Mouse (Mus musculus) urinary bladder, postnatal 14 days (tissue): Measurements from ENCODE around the gene Gxylt2.

Experiments used
- DNase-seq: peaks from one replicate; pipeline ENCODE4 v3.0.0; 2021; ENCODE audit warnings: low spot score

Gene Gxylt2

DNA sequence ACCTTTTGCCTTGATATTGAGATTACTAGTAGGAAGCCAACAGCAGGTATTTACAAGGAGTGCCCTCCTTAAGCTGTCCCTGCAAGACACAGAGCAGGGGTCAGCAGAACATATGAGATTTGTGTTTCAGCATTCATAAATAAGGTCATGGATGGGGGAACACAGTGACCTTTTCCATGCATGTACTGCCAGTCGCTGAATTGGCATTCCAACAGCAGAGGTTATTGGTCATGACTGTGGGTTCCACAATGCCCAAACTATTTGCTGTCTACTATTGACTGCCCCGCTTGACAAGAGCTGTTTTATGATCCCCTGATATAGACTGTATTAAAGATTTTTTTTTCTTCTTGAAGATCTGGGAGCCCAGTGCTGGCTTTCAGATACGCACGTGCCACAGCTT is 95.2 kb downstream of the Gxylt2 start:
- DNase-seq, result no peak

DNA sequence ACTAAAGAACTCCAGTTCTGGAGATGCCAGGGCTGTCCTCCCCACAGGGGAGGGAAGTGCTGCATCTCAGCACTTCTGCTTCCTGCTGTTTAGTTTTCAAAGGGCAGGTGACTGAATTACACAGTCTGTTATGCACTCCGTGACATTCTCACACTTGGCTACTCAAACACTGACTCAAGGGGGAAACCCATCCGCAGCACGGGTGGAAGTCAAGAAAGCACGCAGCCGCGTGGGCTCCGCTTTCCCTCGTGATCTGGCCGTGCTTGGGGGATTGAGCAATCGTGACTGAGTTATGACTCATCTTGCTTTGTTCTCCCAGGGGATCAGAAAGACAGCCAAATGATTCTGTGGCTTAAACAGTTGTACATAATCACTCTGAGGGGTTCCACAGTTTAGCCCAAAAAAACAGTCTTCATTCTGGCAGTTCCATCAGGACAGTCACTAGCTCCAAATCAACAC is 96.0 kb downstream of the Gxylt2 start:
- peak; percentile 73 for DNase-seq

DNA sequence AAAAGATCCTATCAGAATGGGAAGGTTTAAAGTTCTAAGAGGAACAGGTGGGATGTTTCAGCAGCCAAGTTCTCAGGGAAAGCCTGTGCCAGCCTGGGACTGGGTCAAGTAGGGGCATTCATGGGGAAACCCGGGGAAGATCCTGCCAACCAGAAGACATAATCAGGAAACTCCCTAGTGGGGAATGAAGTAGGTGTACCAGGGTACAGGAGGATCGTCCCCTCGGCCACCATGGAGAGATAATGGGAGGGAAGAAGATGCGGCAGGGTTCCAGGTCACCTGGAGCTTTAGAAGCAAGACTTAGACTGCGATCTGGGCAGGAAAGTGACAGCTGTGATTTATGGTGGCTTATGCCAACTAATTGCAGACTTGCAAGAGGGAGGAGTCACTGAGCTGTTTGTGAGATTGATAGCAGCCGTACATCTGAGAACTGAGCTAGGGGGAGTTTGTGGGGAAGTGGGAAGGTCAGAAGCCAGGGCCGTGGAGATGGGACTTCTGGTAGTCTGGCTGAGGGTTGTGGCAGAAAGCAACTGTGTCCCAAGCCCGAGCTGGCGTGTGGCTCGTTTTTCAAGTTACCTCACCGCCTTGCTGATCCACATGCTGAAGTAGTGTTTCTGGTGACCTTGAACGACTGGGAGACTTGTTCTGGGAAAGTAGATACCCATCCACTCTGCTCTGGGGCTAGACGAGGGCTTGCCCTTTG is 98.0 kb downstream of the Gxylt2 start:
- peak; percentile 14 for DNase-seq

DNA sequence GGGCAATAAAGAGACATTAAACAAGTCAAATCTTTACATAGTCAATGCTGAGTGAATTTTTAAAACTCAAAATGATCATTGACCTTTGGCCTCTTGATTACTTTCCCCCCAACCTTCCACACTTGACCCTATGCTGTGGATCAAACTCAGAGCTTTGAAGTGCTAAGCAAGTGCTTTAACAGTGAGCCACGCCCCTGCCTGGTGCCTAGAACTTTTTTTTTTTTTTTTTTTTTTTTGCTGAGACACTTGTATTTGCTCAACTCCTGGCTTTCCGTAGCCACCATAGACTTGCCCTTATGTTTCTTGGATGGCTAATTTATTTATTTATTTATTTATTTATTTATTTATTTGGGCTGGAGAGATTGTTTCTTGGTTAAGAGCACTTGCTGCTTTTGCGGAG is 98.7 kb downstream of the Gxylt2 start:
- DNase-seq, result no peak

DNA sequence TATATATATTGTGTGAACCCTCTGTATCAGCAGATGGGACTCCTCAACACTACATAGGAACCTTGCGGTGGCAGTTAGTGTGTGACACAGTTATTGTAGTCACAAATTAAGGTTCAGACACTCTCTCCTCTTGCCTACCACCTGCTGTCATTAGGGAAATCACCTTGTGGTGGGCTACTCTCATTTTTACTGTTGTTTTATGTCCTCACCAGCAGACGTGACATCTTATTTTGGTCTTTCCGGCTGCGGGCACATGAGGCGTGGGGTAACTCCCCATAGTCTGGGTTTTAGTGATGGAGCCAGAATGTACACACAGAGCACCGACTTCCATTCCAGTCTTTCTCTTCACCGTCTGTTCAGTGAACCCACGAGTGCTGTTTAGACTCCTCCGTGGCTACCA is 102.7 kb downstream of the Gxylt2 start:
- no peak for DNase-seq

DNA sequence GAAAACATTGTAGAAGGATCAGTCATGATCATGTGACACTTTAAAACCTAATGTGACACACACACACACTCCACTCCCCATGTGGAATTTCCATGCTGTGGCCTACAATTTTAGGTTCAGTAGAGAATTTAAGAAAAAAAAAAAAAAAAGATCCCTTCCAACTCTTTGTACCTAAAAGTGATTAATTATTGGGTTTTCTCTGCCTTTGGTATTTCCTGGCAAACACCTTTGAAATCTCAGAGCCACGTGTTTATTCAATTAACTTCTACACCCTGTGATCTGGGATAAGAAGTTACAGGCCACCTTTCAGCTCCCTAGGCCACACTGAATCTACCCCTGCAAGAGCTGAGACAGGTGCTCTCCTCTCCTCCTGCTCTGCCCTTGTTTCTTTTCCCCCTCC is 103.2 kb downstream of the Gxylt2 start:
- no peak for DNase-seq

DNA sequence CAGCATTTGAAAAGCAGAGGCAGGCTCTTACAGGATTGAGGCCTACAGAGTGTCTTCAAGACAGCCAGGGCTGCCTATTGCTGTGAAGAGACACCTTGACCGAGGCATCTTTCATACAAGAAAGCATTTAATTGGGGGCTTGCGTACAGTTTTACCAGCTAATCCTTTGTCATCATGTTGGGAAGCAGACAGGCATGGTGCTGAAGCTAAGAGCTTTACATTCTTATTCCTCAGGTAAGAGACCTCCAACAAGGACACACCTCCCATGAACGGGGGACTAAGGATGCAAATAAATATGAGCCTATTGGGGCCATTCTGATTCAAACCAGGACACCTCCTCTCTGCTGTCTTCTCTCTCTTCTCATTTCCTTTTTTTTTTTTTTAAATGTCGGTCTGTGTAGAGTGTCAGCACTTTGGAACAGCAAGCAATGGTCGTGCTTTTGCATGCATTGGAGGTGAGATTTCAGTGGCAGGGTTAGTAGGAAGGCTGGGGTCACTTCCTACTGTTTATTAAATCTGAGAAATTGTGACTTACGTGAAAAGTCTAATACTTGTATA is 103.8 kb downstream of the Gxylt2 start:
- no peak for DNase-seq

DNA sequence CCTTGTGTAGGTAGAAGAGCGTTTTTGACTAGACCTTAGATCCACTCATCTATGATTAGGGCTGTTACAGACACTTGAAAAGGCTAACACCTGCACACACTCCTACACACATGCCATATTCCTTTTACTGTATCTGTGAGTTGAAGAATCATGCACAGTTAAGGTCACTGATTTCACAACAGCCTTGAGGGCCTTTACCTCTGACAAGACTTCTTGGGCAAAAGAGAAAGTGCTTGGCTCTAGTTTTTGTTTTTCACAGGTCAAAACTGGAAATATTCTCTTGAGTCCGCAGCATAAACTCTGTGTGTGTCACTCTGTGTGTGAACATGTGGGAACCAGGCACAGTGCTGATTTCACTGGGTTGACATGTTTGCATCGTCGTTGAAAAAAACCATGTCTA is 105.6 kb downstream of the Gxylt2 start:
- no peak for DNase-seq

DNA sequence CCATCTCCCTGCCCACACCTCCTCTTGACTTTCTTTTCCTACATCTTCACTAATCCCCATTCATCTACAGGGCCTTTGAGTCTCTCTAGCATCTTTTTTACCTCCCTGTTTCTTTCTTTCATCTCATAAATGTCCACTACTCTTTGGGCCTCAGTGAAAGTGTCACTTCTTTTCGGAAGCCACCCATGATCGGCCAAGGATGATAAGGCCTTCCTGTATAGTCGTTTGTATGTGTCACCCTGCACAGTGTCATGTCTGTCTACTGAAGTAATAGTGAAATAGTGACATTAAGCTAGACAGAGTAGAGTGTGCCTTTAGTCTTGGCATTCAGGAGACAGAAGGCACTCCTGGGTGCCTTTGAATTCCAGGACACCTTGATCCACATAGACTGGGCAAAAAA is 107.2 kb downstream of the Gxylt2 start:
- DNase-seq, result no peak

DNA sequence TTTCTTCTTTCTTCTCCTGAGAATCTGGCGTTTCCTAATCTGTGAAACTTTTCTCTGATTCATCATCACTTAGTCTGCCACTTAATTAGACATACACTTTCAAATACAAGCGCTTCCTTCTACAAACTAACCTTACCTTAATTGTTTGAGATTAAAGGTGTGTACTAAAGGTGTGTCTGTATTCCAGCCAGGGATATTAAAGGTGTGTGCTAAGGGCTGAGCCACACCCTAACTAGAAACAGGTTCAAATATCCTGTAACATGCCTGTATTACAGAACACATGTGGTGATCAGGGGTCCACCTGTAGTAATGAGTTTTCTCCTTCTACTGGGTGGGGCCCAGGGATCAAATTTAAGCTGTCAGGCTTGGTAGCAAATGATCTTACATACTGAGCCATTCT is 116.8 kb downstream of the Gxylt2 start:
- DNase-seq, result no peak

DNA sequence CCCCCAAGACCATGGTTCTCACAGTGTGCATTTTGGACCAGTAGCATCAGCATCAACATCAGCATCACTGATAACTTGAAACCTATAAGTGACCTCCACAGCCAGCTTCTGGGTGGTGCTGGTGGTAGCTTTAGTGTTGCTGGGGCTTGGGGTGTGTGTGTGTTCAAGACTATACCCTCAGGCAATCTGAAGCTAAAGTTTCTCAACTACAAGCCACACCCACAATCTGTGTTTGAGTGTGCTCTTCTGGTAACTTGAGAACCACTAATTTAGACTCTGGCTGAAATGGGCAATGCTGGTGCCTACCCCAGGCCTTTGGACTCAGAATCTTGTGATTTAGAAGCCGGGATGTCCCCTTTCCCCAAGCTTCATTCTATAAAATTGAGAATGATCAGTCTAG is 118.8 kb downstream of the Gxylt2 start:
- no peak for DNase-seq

DNA sequence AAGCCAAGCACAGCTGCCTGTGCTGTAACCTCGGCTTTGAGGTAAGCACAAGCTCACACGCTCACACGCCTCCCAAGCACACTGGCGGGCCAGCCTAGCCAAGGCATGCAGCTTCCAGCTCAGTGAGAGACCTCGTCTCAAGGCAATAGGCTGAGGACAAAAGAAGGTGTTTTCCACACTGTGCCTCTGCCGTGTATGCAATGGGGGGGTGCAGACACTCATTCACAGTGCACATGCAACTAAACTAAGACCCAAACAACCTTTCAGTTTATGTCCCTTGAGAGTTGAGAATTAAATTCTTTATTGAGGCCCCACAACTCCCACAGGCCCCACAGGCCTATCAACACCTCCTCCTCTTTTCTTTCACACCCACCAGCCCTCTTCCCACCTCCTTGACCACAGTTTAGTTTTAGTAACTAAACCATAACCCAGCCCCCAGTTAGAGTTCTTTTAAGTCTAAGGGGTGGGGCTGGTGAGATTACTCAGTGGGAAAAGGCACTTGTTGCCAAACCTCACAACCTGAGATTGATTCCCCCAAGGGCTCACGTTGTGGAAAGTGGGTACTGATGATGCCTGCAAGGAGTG is 119.9 kb downstream of the Gxylt2 start:
- no peak for DNase-seq

DNA sequence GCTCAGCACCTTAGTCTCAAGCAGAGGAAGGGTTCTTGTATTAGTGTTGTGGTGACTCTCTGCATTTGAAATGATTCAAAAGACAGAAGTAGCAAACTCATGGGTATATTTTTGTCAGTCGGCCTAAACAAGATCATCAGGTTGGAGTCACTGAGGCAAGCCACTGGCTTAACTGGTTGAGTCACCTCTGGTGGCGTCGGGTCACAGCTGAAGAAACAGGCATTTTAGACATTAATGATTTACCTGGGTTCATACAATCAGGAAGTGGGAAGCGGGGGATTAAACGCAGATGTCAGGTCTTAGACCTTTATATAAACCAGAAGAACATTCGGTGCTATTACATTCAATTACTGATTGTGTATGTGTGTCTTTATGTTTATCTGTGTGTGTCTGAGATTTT is 121.5 kb downstream of the Gxylt2 start:
- DNase-seq, result peak; percentile 55

DNA sequence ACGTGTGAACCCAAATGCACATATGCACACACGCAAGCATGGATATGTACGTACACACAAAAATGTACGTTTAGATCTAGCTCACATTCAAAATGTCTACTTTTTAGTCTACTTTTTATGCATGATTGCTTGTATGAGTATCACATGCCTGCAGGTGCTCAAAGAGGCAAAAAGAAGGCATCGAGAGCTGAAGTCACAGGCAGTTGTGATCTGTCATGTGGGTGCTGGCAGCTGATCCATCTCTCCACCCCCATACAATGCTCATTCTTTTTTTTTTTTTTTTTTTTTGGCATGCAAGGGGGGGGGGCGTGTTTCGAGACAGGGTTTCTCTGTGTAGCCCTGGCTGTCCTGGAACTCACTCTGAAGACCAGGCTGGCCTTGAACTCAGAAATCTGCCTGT is 124.0 kb downstream of the Gxylt2 start:
- no peak for DNase-seq

DNA sequence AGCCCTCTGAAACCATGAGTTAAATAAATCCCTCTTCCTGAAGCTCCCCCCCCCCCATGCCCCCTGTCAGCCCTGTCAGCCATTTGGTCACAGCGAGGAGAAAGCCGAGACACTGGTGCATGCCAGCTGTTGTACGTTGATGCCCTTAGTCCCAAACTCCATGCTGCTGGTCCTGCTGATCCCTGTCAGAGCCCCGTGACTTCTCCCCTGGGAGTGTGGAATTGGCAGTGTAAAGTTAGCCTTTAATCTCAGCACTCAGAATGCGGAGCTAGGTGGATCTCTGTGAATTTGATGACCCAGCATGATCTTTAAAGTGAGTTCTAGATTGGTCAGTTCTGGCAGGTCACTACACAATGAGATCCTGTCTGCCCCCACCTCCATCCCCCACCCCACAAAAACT is 125.2 kb downstream of the Gxylt2 start:
- no peak for DNase-seq

DNA sequence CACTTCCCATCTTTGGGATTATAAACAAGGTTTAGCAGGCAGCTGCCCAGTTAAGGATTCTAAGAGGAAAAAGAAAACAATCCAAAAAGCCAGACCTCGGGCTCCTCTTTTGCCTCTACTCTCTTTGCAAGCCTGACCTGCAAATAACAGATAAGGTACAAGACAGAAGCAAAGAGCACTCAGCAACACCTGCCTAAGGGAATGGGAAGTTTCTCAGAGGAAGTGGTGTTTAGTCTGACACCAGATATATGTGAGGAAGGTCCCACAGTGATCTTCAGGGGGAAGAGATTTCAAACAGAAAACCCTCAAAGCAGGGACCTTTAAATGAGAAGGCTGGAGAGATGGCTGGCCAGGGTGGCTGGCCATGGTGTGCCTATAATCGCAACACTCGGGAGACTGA is 126.7 kb downstream of the Gxylt2 start:
- DNase-seq, result no peak

DNA sequence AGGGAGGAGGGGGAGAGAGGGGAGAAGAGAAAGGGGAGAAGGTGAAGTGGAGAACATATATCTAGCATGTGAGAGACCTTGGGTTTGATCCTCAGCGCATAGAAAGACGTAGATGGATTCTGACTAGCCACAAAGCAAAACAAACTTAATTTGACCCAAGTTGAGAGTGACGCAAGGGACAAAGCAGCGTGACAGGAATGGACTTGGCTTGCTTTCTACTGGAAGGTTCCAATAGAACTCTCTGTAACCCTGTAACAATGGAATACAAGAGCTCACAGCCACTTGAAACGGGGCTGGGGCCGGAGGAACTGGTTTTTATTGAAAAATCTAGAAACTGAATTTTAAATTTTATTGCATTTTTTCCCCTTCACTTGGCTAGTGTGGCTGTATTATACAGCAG is 127.2 kb downstream of the Gxylt2 start:
- no peak for DNase-seq

DNA sequence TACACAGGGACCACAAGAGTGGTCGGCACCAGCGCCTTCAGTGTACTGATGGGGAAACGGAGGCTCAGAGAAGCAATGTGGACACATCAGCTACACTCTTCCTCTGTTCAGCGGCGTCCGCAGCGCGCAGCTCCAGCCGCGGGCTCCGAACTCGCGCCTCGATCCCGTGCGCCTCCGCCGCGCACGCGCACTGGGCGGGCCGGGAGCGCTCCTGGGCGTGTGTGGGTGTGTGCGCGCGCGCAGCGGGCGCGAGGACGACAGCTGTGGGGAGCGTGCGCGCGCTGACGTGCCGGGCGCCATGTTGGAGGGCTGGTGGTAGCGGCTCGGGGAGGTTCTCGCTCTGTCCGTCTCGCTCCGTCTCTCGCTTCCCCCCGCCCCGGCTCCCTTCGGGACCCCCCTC is 128.8 kb downstream of the Gxylt2 start, which contains the start of gene Ppp4r2:
Ppp4r2 (plus strand) TSS at position 268 of the 400 bp plus-strand sequence.
- peak; percentile 91 for DNase-seq

DNA sequence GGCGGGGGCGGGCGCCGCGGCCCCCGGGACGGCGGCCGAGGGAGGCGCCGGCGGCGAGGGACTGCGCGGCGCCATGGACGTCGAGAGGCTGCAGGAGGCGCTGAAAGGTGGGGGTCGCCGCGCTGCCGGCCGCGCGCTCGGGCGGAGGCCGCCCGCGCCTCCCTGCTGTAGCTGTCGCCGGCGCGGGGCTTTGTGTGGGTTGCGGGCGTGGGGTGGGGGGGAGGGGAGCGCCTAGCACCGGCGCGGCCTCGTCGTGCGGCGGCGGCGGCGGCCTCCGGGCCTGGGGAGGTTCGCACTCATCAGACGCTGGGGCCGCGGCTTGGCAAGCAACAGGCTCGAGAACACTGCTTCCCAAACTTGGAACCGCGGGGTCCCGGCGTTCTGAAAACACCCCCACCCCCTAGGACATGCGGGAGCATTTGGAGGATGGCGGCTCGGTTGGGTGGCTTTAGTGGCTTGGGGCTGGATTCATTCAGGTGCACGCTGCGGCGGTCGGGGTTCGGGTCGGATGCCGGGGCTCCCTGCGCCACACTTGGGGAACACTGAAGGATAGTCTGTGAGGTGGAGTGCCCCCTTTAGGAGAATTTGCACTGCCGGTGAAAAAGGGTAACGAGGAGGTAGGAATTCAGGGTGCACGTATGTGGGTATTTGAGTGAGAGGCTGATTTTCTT is 129.4 kb downstream of the Gxylt2 start:
- DNase-seq, result peak; percentile 48

DNA sequence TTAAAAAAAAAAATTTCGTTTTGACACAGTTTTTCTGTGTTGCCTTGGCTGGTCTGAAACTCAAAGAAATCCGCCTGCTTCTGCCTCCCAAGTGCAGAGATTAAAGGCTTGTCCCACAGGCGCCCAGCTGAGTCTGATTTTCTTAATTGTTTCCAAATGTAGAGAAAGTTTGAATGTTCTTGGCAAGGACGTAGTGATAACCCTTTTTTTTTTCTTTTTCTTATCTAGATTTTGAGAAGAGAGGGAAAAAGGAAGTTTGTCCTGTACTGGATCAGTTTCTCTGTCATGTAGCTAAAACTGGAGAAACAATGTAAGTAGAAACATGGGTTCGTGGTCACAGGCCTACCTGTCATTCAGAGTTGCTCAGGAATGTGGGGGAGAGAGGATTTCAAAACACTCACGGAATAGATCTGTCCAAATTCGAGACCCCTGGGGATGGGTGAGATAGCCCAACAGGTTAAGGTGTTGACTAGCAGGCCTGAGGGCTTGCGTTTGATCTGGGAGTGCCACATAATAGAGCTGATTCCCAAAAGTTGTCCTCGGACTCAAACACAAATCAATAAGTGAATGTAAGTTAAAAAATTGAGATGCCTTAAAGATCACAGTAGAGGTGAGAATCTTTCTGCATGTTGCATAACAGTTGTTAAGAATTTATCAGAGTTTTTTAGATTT is 130.1 kb downstream of the Gxylt2 start:
- no peak for DNase-seq

DNA sequence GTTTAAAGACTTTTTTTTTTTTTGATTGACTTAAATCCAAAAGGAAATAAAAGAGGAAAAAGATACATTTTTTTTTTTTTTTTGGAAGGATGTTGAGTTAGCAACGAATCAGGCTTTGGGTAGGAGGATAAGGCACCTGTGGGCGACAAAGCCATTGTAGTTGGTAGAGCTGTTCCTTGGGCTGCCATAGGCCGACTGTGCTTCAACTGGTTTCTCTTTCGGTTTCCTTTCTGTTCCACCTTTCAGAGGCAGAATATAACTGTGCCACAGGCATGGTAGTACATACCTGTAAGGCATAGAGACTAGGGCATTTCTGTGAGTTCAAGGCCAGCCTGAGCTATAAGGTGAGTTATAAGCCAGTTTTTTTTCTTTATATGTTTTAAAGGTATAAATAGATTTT is 140.5 kb downstream of the Gxylt2 start:
- no peak for DNase-seq

DNA sequence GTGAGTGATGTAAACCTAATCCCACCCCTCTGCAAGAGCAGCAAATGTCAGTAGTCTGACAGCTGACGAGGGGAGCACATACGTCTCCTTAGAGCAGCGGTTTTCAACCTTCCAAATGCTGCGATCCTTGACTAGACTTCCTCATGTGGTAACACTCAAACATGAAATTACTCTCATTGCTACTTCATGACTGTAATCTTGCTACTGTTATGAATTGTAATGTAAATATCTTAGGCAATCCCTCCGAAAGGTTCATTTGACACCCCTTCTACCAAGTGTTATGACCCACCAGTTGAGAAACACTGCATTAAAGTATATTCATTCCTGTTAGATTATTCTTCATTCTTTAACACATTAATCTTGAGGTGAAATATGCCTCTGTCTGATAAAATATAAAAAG is 142.7 kb downstream of the Gxylt2 start:
- no peak for DNase-seq
